Mouse (Mus musculus) testis, adult 2 months (tissue): ENCODE results near the gene Car6.

Experiments
- CTCF ChIP-seq: fragments of 200-500 bp; IDR thresholded peaks from 2 replicates; pipeline ENCODE4 v1.5.1; 2012; ENCODE audit warnings: low read depth, mild to moderate bottlenecking, inconsistent platforms, low read length, moderate library complexity; ENCODE audit not compliant: control insufficient read depth, insufficient read depth, insufficient replicate concordance
- POLR2A ChIP-seq: fragments of 200-500 bp; IDR thresholded peaks from 2 replicates; pipeline ENCODE4 v1.6.1; 2012; ENCODE audit warnings: low read depth, mild to moderate bottlenecking, inconsistent platforms, low read length, moderate library complexity; ENCODE audit not compliant: control insufficient read depth

DNA sequence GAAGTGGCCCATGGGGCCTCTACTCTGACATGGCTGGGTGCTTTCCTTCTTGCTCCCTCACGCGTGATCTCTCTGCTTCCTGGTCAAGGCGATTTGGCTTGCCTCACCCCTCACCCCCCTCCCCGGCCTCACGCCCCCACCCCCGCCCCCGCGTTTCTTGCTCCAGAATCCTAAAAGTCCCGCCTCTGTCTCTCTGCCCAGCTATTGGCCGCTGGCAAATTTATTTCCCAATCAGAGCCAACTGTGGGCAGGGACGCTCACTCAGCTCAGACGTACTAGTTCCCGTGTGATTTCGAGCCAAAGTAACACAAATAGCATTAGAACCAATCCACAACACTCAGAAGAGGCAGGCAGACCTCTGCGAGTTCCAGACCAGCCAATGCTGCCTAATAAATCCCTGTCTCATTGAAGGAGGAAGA, 11.4 kb upstream of the Car6 start:
- TF ChIP-seq POLR2A (no peak), CTCF (no peak)
